Mouse (Mus musculus): ENCODE results near the gene Ddr1.

- TF ChIP-seq CTCF (conservative IDR thresholded peaks at IDR 0.05; ENCODE audit: insufficient read depth, insufficient read length, low read depth, low read length) (peak; percentile 72), POLR2A (IDR thresholded peaks at IDR 0.05; ENCODE audit: low read depth, low read length) (no peak)
These were observed 68.7 kb downstream of the Ddr1 start for GRCm38 (mm10) chr17:35635699-35636111.
